Mouse (Mus musculus) thymus, postnatal 14 days (tissue): Measurements from ENCODE around the gene Acot6.

ENCODE experiments used
- DNase-seq: peaks from one replicate; pipeline ENCODE4 v3.0.0; 2021

Acot6 gene

DNA sequence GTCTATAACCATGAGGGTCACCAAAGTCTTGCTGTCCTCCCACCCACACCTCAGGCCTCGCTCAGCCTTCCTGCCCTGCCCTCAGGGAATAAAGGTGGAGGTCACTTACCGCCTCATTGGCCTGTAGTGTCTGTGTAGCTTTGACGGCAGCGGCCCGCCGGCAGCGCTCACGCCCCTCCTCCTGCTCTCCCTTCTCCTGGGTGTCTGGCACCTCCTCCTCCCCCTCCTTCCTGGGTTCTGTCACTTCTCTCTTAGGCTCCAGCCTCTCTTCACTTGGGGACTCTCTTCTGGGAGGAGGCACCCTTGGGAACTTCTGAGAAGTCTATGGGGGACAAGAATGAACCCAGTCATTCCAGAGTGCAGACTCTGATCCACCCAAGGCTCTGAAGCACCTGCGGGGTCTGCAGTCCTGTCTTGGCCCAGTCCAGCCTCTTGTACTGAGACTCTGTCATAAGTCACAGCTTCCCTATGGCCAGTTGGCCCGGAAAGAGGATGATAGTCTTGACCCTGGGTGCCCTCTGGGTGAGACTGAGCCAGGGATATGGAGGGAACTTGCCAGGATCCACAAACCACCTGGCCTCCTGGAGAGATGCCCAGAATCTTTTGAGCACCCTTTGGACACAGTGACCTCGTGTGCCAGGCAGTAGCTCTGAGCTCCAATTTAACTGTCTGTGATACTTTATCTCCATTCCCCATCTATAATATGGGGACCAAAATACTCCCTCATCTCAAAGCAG, 54.5 kb downstream of the Acot6 start:
- no peak for DNase-seq

DNA sequence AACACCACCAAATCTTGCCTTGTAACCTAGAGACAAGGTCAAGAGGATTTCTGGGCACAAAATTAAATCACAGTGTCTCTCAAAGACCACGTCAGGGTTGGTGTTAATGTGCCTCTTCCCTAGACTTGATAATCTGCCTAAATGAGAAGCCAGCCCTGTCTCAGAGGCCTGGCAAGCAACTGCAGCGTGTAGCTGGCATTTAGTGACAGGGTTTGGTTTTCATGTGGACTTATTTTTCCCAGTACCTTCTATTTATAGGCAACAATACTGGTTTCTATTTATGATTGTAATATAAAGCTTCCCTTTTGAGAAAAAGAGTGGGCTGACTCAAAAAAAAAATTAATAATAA, 55.0 kb downstream of the Acot6 start:
- DNase-seq, result no peak

DNA sequence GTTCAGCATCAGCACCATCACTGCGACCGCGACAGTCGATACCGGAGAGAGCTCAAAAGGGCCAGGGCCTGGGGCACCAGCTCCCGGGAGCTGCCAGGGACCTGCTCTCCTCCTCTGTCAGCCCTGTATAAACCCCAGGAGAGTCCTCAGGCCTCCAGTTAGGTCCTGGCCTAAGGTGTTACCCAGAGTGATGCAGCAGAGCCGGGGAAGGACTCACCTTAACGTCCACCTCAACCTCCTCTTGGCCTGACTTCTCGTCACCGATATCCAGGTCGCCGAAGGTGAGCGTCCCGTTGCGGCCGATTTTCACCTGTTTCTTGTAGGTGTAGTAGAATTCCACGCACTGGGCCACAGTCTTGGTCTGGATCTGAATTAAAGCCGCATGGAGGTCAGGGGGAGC, 55.8 kb downstream of the Acot6 start:
- DNase-seq, result no peak

GRCm38 (mm10) chr12:84158156-84158555, 57.7 kb downstream of the Acot6 start:
- DNase-seq, result no peak

- no peak for DNase-seq
These were observed 60.0 kb downstream of the Acot6 start for GRCm38 (mm10) chr12:84160491-84160890.
